In genomic region chr11:61619791-61620241, GRCm38 (mm10) we compare ENCODE assay signal across 8 mouse cellular contexts. TPM values are rescaled to one million over a fixed set of nuclear protein-coding genes. Genes with fewer than 3 reads are reported as not detected.
DNase-seq lines count a peak whose midpoint lies in the region; ATAC-seq and TF ChIP-seq lines count a peak whose summit lies in the region.

No protein-coding gene starts in this region.

- intact Hi-C loops in heart, postnatal 36 days (cut with DNase I): loop anchor here (1.0 to 10.0 kb wide), 4 partner anchors 55 to 115 kb away; partner anchors contain the start of gene B9d1

- H3K9ac ChIP-seq in forebrain, embryonic 15.5 days (replicated peaks): peak overlapping the region; percentile 10; the same call in 1 of the 2 replicates
- peak overlapping the region; percentile 31; the same call in 1 of the 2 replicates for H3K9ac ChIP-seq in lung, embryonic 15.5 days

- peaks cover 33% of the 10 kb centered on the region for H3K27me3 ChIP-seq in G1E (ENCODE audit: insufficient read depth, low read length)
- H3K27me3 ChIP-seq in forebrain, embryonic 15.5 days: no peaks in the 10 kb centered on the region
- H3K27me3 ChIP-seq in lung, embryonic 15.5 days: no peaks in the 10 kb centered on the region

- no peak for TF ChIP-seq CTCF in G1E (IDR thresholded peaks at IDR 0.05; ENCODE audit: low read depth, low read length)

- WGBS in forebrain, embryonic 15.5 days: under 1% methylated on average over 17 of the region's 17 CpGs
- under 1% methylated on average over 17 of the region's 17 CpGs for WGBS in lung, embryonic 15.5 days

- H3K4me2 ChIP-seq in forebrain, embryonic 15.5 days (replicated peaks): peak overlapping the region; percentile 70
- H3K4me2 ChIP-seq in lung, embryonic 15.5 days: peak overlapping the region; percentile 84

- H3K36me3 ChIP-seq in G1E (replicated peaks): no peaks in the 10 kb centered on the region
- H3K36me3 ChIP-seq in forebrain, embryonic 15.5 days: no peaks in the 10 kb centered on the region
- H3K36me3 ChIP-seq in lung, embryonic 15.5 days: no peaks in the 10 kb centered on the region

- no peaks in the 10 kb centered on the region for H3K9me3 ChIP-seq in G1E (replicated peaks)
- no peaks in the 10 kb centered on the region for H3K9me3 ChIP-seq in forebrain, embryonic 15.5 days
- H3K9me3 ChIP-seq in lung, embryonic 15.5 days: no peaks in the 10 kb centered on the region

- H3K4me1 ChIP-seq in G1E (ENCODE audit: insufficient read depth, low read depth, low read length): no peaks in the 10 kb centered on the region
- H3K4me1 ChIP-seq in forebrain, embryonic 15.5 days: peaks cover 8% of the 10 kb centered on the region
- peaks cover 29% of the 10 kb centered on the region for H3K4me1 ChIP-seq in lung, embryonic 15.5 days

- DNase-seq in G1E (ENCODE audit: low spot score): peak; percentile 10
- DNase-seq in heart, postnatal 36 days: peak; percentile 85 to 86
- DNase-seq in layer of hippocampus, adult 8-10 months (ENCODE audit: low spot score in 2 of 2): peak; percentile 33 to 61
- peak; percentile 76 for DNase-seq in right cerebral cortex, adult 2 months (ENCODE audit: low spot score in 2 of 2)

- no peak for ATAC-seq in G1E (ENCODE audit: extremely low read depth, insufficient number of reproducible peaks, low FRiP score, poor library complexity, severe bottlenecking)
- 0 out of 2 replicates have a peak, but pooled peaks have one; percentile 31 for ATAC-seq in cerebellum, adult (ENCODE audit: insufficient number of reproducible peaks, low FRiP score, low TSS enrichment)
- peak; percentile 73 for ATAC-seq in forebrain, embryonic 15.5 days (replicated peaks)
- peak; percentile 39; the same call in 1 of the 2 replicates for ATAC-seq in lung, embryonic 15.5 days (ENCODE audit: borderline replicate concordance, extremely low read depth, low FRiP score, low TSS enrichment)
- ATAC-seq in granulocyte monocyte progenitor cell, adult 5-6 weeks (replicated peaks; ENCODE audit: poor library complexity, severe bottlenecking): no peak

- H3K4me3 ChIP-seq in G1E (ENCODE audit: low read depth, low read length): no peak overlapping the region
- H3K4me3 ChIP-seq in forebrain, embryonic 15.5 days: peak overlapping the region; percentile 42
- H3K4me3 ChIP-seq in lung, embryonic 15.5 days: peak overlapping the region; percentile 48

- H3K27ac ChIP-seq in forebrain, embryonic 15.5 days (replicated peaks): no peak overlapping the region
- H3K27ac ChIP-seq in lung, embryonic 15.5 days: peak overlapping the region; percentile 64; the same call in 1 of the 2 replicates

RNA-seq across cellular contexts. Expression of gene Grap, which starts 33.2 kb away (rescaled TPM):
- 4.3 and 6.7 TPM in 2 replicates for total RNA-seq in G1E (2014; fragmentation: Nextera tagmentation)
- 7.2 and 12.3 TPM in 2 replicates for total RNA-seq in G1E (2017)
- 10.0 and 11.6 TPM in 2 replicates for polyA plus RNA-seq in G1E (2012)
- polyA plus RNA-seq in forebrain, embryonic 15.5 days (2015; fragmentation: Nextera tagmentation; extraction: Ambion mirVana): 8.0 and 9.1 TPM in 2 replicates
- 10 to 100 TPM; 11.5 to 15.0 TPM for total RNA-seq in heart, postnatal 36 days (2021)
- 1 to 10 TPM; 4.3 to 6.3 (median 5.2) TPM for total RNA-seq in layer of hippocampus, adult 8-10 months (2022)
- 37.6 and 42.2 TPM in 2 replicates for polyA plus RNA-seq in lung, embryonic 15.5 days (2015; fragmentation: Nextera tagmentation; extraction: Ambion mirVana)
- 2.0 TPM in 1 of 2 replicates, not detected in the other for total RNA-seq in granulocyte monocyte progenitor cell, adult 5-6 weeks (2014; fragmentation: Nextera tagmentation)
- total RNA-seq in granulocyte monocyte progenitor cell, adult 5-6 weeks (2017): 0.30 and 0.31 TPM in 2 replicates

RNA-seq across cellular contexts. Expression of gene Epn2, which starts 40.3 kb away (rescaled TPM):
- total RNA-seq in G1E (2014; fragmentation: Nextera tagmentation) (4.5 and 6.2 TPM in 2 replicates), G1E (2017) (2.3 and 2.6 TPM in 2 replicates)
- 1.6 and 2.6 TPM in 2 replicates for polyA plus RNA-seq in G1E (2012)
- 64.6 and 67.3 TPM in 2 replicates for polyA plus RNA-seq in forebrain, embryonic 15.5 days (2015; fragmentation: Nextera tagmentation; extraction: Ambion mirVana)
- 10 to 100 TPM; 24.0 to 26.9 TPM for total RNA-seq in heart, postnatal 36 days (2021)
- total RNA-seq in layer of hippocampus, adult 8-10 months (2022): 100 to 1,000 TPM; 123 to 157 (median 152) TPM
- polyA plus RNA-seq in lung, embryonic 15.5 days (2015; fragmentation: Nextera tagmentation; extraction: Ambion mirVana): 25.2 and 26.1 TPM in 2 replicates
- total RNA-seq in granulocyte monocyte progenitor cell, adult 5-6 weeks (2014; fragmentation: Nextera tagmentation): not detected in 2 replicates
- not detected in 2 replicates for total RNA-seq in granulocyte monocyte progenitor cell, adult 5-6 weeks (2017)

Comparison
In these comparisons a context has a peak if more than half of its experiments do, and no peak if none do; other contexts are left out.
1. ATAC-seq: peak in cerebellum, adult (single experiment), forebrain, embryonic 15.5 days (single experiment) and lung, embryonic 15.5 days (single experiment); none in G1E (single experiment) and granulocyte monocyte progenitor cell, adult 5-6 weeks (single experiment).
2. DNase-seq: peak in every context shown above with its lines; median percentile 86 in heart, postnatal 36 days; 76 in right cerebral cortex, adult 2 months; 47 in layer of hippocampus, adult 8-10 months; 10 in G1E.